Mouse (Mus musculus) stomach, postnatal 0 days (tissue): ENCODE measurements around the gene Rbms2. TPM values are rescaled to one million over a fixed set of nuclear protein-coding genes. Genes with fewer than 3 reads are reported as not detected.

Experiments
- ATAC-seq: fragments of 200-750 bp; cut with Nextera tagmentation; 2 replicates; pipeline ENCODE4 v1.8.0; 2017; ENCODE audit not compliant: low FRiP score, low TSS enrichment
- DNase-seq: peaks from one replicate; pipeline ENCODE4 v3.0.0-alpha.2; 2016; ENCODE audit warnings: low spot score
- H3K27ac ChIP-seq: fragments of 300-500 bp; sonication (generic); replicated peaks from 2 replicates; pipeline ENCODE4 v1.5.1; 2014; ENCODE audit warnings: mild to moderate bottlenecking, control low read depth
- H3K27me3 ChIP-seq: fragments of 300-500 bp; sonication (generic); 2 replicates; pipeline ENCODE4 v1.6.1; 2014; ENCODE audit warnings: low read length; ENCODE audit not compliant: control insufficient read depth, insufficient read depth
- H3K36me3 ChIP-seq: fragments of 300-500 bp; sonication (generic); 2 replicates; pipeline ENCODE4 v1.6.1; 2014; ENCODE audit warnings: low read length, mixed read lengths; ENCODE audit not compliant: control insufficient read depth, insufficient read depth
- H3K4me1 ChIP-seq: fragments of 300-500 bp; sonication (generic); replicated peaks from 2 replicates; pipeline ENCODE4 v1.6.1; 2014; ENCODE audit warnings: antibody characterized with exemption; ENCODE audit not compliant: control insufficient read depth, insufficient read depth
- H3K4me2 ChIP-seq: fragments of 300-500 bp; sonication (generic); replicated peaks from 2 replicates; pipeline ENCODE4 v1.6.1; 2014; ENCODE audit warnings: low read depth, mild to moderate bottlenecking, control low read depth, moderate library complexity
- H3K4me3 ChIP-seq: fragments of 300-500 bp; sonication (generic); 2 replicates; pipeline ENCODE4 v1.5.1; 2014; ENCODE audit warnings: low read depth, low read length, control low read depth
- H3K9ac ChIP-seq: fragments of 300-500 bp; sonication (generic); 2 replicates; pipeline ENCODE4 v1.6.1; 2014; ENCODE audit warnings: mild to moderate bottlenecking, low read length, control low read depth, mixed read lengths
- H3K9me3 ChIP-seq: fragments of 300-500 bp; sonication (generic); 2 replicates; pipeline ENCODE4 v1.6.1; 2016; ENCODE audit warnings: low read length; ENCODE audit not compliant: control insufficient read depth
- CTCF ChIP-seq: IDR thresholded peaks from 2 replicates; pipeline ENCODE4 v1.5.1; 2016; ENCODE audit warnings: antibody characterized with exemption, low read depth, mild to moderate bottlenecking, moderate library complexity
- EP300 ChIP-seq: optimal IDR thresholded peaks from 2 replicates; pipeline ENCODE3; 2016; ENCODE audit warnings: antibody characterized with exemption
- WGBS: fragments of 180-500 bp; shearing (Covaris S2); extraction: QIAGEN DNeasy Blood & Tissue Kit; methylation state at CpG from one replicate; pipeline ENCODE4 v1.1.7; 2014; 5-methylcytosine and 5-hydroxymethylcytosine counted together
- polyA plus RNA-seq: library from polyadenylated mRNA; unstranded; fragments of >200 nt; fragmentation: Nextera tagmentation; extraction: Ambion mirVana; gene quantifications from 2 replicates; pipeline ENCODE4 v1.2.1, GENCODE M21; 2015

Rbms2 gene
- polyA plus RNA-seq, result 15.5 and 17.0 TPM in 2 replicates

DNA sequence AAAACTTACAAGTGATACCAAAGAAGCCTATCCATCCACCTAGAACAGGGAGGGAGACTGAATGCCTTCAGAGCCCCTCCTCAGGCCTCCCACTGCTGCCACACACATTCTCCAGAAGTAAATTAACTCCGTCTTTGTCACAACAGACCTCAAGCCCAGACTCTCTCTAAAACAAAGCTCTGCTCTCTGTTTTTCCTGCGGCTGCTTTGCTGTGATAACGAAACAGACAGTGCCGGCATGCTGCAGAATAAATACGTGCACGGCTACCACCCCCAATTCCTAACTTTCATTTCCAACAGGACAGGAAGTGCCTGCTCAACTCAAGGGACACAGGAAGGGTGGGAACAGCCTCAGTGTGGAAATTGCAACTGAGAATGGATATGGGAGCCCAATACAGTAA, at the start of gene Rbms2:
Gene Rbms2, minus strand, starts transcription at position 309 of the 400 bp plus-strand sequence.
- no peaks in the 10 kb centered on the region for H3K9me3 ChIP-seq
- no peak for DNase-seq

DNA sequence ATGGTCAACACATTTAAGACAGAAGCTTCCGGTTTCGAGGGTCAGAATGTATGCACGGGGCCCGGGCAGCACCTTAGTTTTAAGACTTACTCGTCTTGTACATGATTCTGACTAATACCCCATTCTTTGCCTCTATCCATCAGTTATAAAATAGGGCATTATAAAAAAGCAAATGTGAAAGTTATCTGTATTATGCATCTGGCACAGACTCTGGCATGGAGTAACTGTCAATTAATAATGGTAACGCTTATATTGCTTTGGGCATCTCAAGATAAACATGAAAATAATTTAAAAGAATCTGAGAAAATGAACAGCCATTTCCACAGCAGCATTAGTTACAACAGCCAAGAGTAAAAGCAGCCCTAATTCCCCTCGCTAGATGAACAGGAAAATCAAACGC, 47.9 kb upstream of the Rbms2 start:
- ATAC-seq (no peak), DNase-seq (no peak)

More for the DNA sequence above, at the start of gene Rbms2:
- no peak for TF ChIP-seq CTCF
- TF ChIP-seq EP300, result no peak
- Histone ChIP-seq H3K9ac (peak within 1 kb of the TSS; percentile 28; the same call in 1 of the 2 replicates), H3K27ac (peak within 1 kb of the TSS; percentile 70), H3K4me2 (peak within 1 kb of the TSS; percentile 37), H3K4me1 (no peaks in the 10 kb centered on the region), H3K4me3 (peak within 1 kb of the TSS; percentile 20), H3K36me3 (no peaks in the 10 kb centered on the region), H3K27me3 (no peaks in the 10 kb centered on the region)
- 0 out of 2 replicates have a peak, but pooled peaks have one; percentile 16 for ATAC-seq
- WGBS, result 2% methylated on average over 6 of the region's 6 CpGs

DNA sequence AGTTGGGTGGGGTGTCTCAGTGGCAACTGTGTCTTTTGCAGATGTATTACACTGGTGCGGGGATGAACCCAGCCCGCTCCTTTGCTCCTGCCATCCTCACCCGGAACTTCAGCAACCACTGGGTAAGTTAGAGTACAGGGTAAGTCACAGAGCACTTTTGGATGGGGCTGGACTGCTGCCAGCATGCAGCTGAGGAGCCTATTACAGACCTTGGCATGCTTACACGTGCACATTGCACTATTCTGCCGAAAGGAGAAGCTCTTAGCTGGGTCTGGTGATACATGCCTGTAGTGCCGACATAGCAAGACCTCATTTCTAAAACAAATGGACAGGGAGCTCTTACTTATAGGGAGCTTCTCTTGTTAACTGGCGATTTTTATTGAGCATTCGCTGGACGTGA, 47.5 kb upstream of the Rbms2 start:
- ATAC-seq (no peak), DNase-seq (no peak)
- Histone ChIP-seq H3K4me1 (no peaks in the 10 kb centered on the region), H3K9ac (no peak overlapping the region), H3K27ac (no peak overlapping the region), H3K4me3 (no peak overlapping the region), H3K27me3 (no peaks in the 10 kb centered on the region), H3K9me3 (no peaks in the 10 kb centered on the region), H3K4me2 (no peak overlapping the region), H3K36me3 (no peaks in the 10 kb centered on the region)
- no peak for TF ChIP-seq EP300
- TF ChIP-seq CTCF, result no peak
- 70% methylated on average over 9 of the region's 9 CpGs for WGBS

More for the DNA sequence above, 47.9 kb upstream of the Rbms2 start:
- Histone ChIP-seq H3K4me3 (no peak overlapping the region), H3K9me3 (no peaks in the 10 kb centered on the region), H3K36me3 (no peaks in the 10 kb centered on the region), H3K4me2 (no peak overlapping the region), H3K27ac (no peak overlapping the region), H3K27me3 (no peaks in the 10 kb centered on the region), H3K9ac (no peak overlapping the region), H3K4me1 (no peaks in the 10 kb centered on the region)
- WGBS, result 85% methylated on average over 8 of the region's 8 CpGs
- no peak for TF ChIP-seq CTCF
- no peak for TF ChIP-seq EP300

DNA sequence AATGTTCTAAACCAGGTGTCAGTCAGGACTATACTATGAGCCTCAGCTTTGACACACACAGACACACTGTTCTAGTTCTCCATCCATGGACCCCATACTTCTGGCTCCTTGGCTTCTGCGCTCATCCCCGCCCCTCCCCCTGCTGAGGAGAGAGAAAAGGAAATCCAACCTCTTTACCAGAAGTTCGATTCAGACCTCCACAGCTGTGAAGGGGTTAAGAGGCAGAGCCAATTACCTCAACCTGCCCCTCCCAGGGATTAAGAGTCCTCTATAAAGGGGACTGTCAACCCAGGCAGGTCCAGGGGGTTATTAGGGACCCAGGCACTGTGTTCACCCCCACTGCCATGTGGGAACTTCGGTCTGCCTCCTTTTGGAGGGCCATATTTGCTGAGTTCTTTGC, 45.4 kb upstream of the Rbms2 start, which contains the start of gene Mip:
Gene Mip, plus strand, starts transcription at position 301 of the 400 bp plus-strand sequence.
- Histone ChIP-seq H3K27ac (no peak within 1 kb of the TSS), H3K4me2 (no peak within 1 kb of the TSS), H3K36me3 (no peaks in the 10 kb centered on the region), H3K4me1 (no peaks in the 10 kb centered on the region), H3K9me3 (no peaks in the 10 kb centered on the region), H3K9ac (no peak within 1 kb of the TSS), H3K27me3 (no peaks in the 10 kb centered on the region; the same call in 1 of the 2 replicates), H3K4me3 (no peak within 1 kb of the TSS)
- WGBS, result 41% methylated on average over 4 of the region's 4 CpGs
- no peak for TF ChIP-seq EP300
- DNase-seq (no peak), ATAC-seq (peak; percentile 21)

GRCm38 (mm10) chr10:128225064-128225463, 45.0 kb upstream of the Rbms2 start:
- DNase-seq (no peak), ATAC-seq (no peak)
- no peak overlapping the region for H3K27ac ChIP-seq
- H3K9ac ChIP-seq, result no peak overlapping the region
- H3K4me3 ChIP-seq, result no peak overlapping the region
- no peaks in the 10 kb centered on the region for H3K9me3 ChIP-seq
- TF ChIP-seq EP300, result no peak
- TF ChIP-seq CTCF, result no peak
- H3K4me2 ChIP-seq, result no peak overlapping the region
- no peaks in the 10 kb centered on the region for H3K36me3 ChIP-seq
- WGBS, result 44% methylated on average over 5 of the region's 5 CpGs
- no peaks in the 10 kb centered on the region for H3K4me1 ChIP-seq
- H3K27me3 ChIP-seq, result no peaks in the 10 kb centered on the region; the same call in 1 of the 2 replicates

- no peak overlapping the region for H3K9ac ChIP-seq
- 55% methylated on average over 16 of the region's 16 CpGs for WGBS
These were observed 41.6 kb upstream of the Rbms2 start for GRCm38 (mm10) chr10:128221533-128222286.

More at GRCm38 (mm10) chr10:128221533-128222286, 41.6 kb upstream of the Rbms2 start:
- no peak for DNase-seq
- Histone ChIP-seq H3K4me3 (no peak overlapping the region), H3K4me1 (no peaks in the 10 kb centered on the region), H3K27me3 (no peaks in the 10 kb centered on the region; the same call in 1 of the 2 replicates), H3K9me3 (no peaks in the 10 kb centered on the region), H3K4me2 (no peak overlapping the region), H3K27ac (no peak overlapping the region), H3K36me3 (no peaks in the 10 kb centered on the region)
- TF ChIP-seq CTCF (peak; percentile 18; the same call in 1 of the 2 replicates), EP300 (no peak)
- ATAC-seq, result no peak
